Mouse (Mus musculus) midbrain, embryonic 10.5 days (tissue): ENCODE measurements around the gene Zfp456. TPM values are rescaled to one million over a fixed set of nuclear protein-coding genes. Genes with fewer than 3 reads are reported as not detected.

Experiments
- DNase-seq: peaks from one replicate; pipeline ENCODE4 v3.0.0-alpha.2; 2017; ENCODE audit warnings: low spot score
- H3K27ac ChIP-seq: fragments of 300-500 bp; sonication (generic); replicated peaks from 2 replicates; pipeline ENCODE4 v1.5.1; 2016; ENCODE audit warnings: mild to moderate bottlenecking
- H3K27me3 ChIP-seq: fragments of 300-500 bp; sonication (generic); 2 replicates; pipeline ENCODE4 v1.6.1; 2016; ENCODE audit warnings: low read depth, mild to moderate bottlenecking; ENCODE audit not compliant: poor library complexity, severe bottlenecking
- H3K36me3 ChIP-seq: fragments of 300-500 bp; sonication (generic); 2 replicates; pipeline ENCODE4 v1.6.1; 2016; ENCODE audit warnings: mild to moderate bottlenecking, moderate library complexity
- H3K4me1 ChIP-seq: fragments of 300-500 bp; sonication (generic); 2 replicates; pipeline ENCODE4 v1.6.1; 2016
- H3K4me3 ChIP-seq: fragments of 300-500 bp; sonication (generic); 2 replicates; pipeline ENCODE4 v1.5.1; 2016; ENCODE audit warnings: mild to moderate bottlenecking, moderate library complexity
- H3K9me3 ChIP-seq: fragments of 300-500 bp; sonication (generic); replicated peaks from 2 replicates; pipeline ENCODE4 v1.6.1; 2016; ENCODE audit warnings: mild to moderate bottlenecking
- WGBS: fragments of 180-500 bp; shearing (Covaris S2); methylation state at CpG from one replicate; pipeline ENCODE4 v1.1.7; 2016; 5-methylcytosine and 5-hydroxymethylcytosine counted together
- polyA plus RNA-seq: library from polyadenylated mRNA; unstranded; fragments of >200 nt; fragmentation: Nextera tagmentation; extraction: Ambion mirVana; gene quantifications from 2 replicates; pipeline ENCODE4 v1.2.1, GENCODE M21; 2016

Zfp456 gene
- polyA plus RNA-seq, 1 experiment from 2014 or later: 0.95 TPM

- H3K36me3 ChIP-seq: no peaks in the 10 kb centered on the region
- 85% methylated on average over 1 of the region's 1 CpGs for WGBS
- H3K27ac ChIP-seq: peak overlapping the region; percentile 80
- no peaks in the 10 kb centered on the region for H3K27me3 ChIP-seq
- peaks cover 10% of the 10 kb centered on the region for H3K4me1 ChIP-seq
- no peaks in the 10 kb centered on the region for H3K9me3 ChIP-seq
- peak overlapping the region; percentile 64 for H3K4me3 ChIP-seq
- no peak for DNase-seq
Measured at GRCm38 (mm10) chr13:67332877-67333276, 42.7 kb downstream of the Zfp456 start.

GRCm38 (mm10) chr13:67332019-67332724 lies 43.4 kb downstream of the Zfp456 start, which contains the start of gene Zfp595:
Zfp595 (minus strand) TSS chr13:67332570.
- H3K9me3 ChIP-seq: no peaks in the 10 kb centered on the region
- peaks cover 10% of the 10 kb centered on the region for H3K4me1 ChIP-seq
- DNase-seq: peak; percentile 67
- H3K36me3 ChIP-seq: no peaks in the 10 kb centered on the region
- no peaks in the 10 kb centered on the region for H3K27me3 ChIP-seq
- peak within 1 kb of the TSS; percentile 80 for H3K27ac ChIP-seq
- peak within 1 kb of the TSS; percentile 64 for H3K4me3 ChIP-seq
- 20% methylated on average over 17 of the region's 17 CpGs for WGBS

Other genes with a start within 250 kb of the Zfp456 start
- 6.7 and 6.8 TPM in 2 replicates for gene Rsl1, start 202.6 kb downstream of the Zfp456 start, polyA plus RNA-seq
- 1.2 and 1.4 TPM in 2 replicates for gene Zfp455, start 181.3 kb downstream of the Zfp456 start, polyA plus RNA-seq
- gene Zfp458, start 97.3 kb downstream of the Zfp456 start, polyA plus RNA-seq: 1.3 and 1.7 TPM in 2 replicates
- 0.37 and 0.59 TPM in 2 replicates for gene Zfp457, start 69.3 kb downstream of the Zfp456 start, polyA plus RNA-seq
- 1.5 and 1.8 TPM in 2 replicates for gene Zfp595, start 43.2 kb downstream of the Zfp456 start, polyA plus RNA-seq
- gene Gm28044, start 15.3 kb downstream of the Zfp456 start, polyA plus RNA-seq: not detected in 2 replicates
- gene Zfp953, start 15.2 kb downstream of the Zfp456 start, polyA plus RNA-seq: 0.97 and 1.0 TPM in 2 replicates
- gene Gm28041, start 77 bp downstream of the Zfp456 start, polyA plus RNA-seq: 0.16 and 0.19 TPM in 2 replicates
- gene Zfp429, start 24.0 kb upstream of the Zfp456 start, polyA plus RNA-seq: 3.3 and 4.3 TPM in 2 replicates
- 0.39 TPM in 2 replicates for gene Zfp459, start 45.6 kb upstream of the Zfp456 start, polyA plus RNA-seq
- gene Zfp874a, start 75.8 kb upstream of the Zfp456 start, polyA plus RNA-seq: 6.0 and 6.6 TPM in 2 replicates
- 1.4 and 1.6 TPM in 2 replicates for gene Zfp874b, start 108.4 kb upstream of the Zfp456 start, polyA plus RNA-seq
- 15.1 and 15.9 TPM in 2 replicates for gene Zfp58, start 124.7 kb upstream of the Zfp456 start, polyA plus RNA-seq
- gene Gm26965, start 150.3 kb upstream of the Zfp456 start, polyA plus RNA-seq: 0.29 TPM in 1 of 2 replicates, not detected in the other
- gene Zfp87, start 150.4 kb upstream of the Zfp456 start, polyA plus RNA-seq: 24.3 and 27.5 TPM in 2 replicates
- 17.7 and 19.0 TPM in 2 replicates for gene Zfp748, start 178.0 kb upstream of the Zfp456 start, polyA plus RNA-seq
- gene Zfp729b, start 233.9 kb upstream of the Zfp456 start, polyA plus RNA-seq: 3.2 and 3.7 TPM in 2 replicates